Mouse (Mus musculus): ENCODE results near the gene Olfr543.

Olfr543 gene

GRCm38 (mm10) chr7:102481579-102481978, at the start of gene Olfr543:
TSS of gene Olfr543 (minus strand) at chr7:102481679.
- WGBS, result 96% methylated on average over 4 of the region's 4 CpGs

GRCm38 (mm10) chr7:102529052-102529451, 47.6 kb upstream of the Olfr543 start:
- 86% methylated on average over 1 of the region's 1 CpGs for WGBS

GRCm38 (mm10) chr7:102517051-102517335, 35.5 kb upstream of the Olfr543 start:
- WGBS, result 24% methylated on average over 2 of the region's 2 CpGs

- WGBS, result 52% methylated on average over 10 of the region's 10 CpGs
Observed at GRCm38 (mm10) chr7:102516261-102517050, 35.0 kb upstream of the Olfr543 start.

GRCm38 (mm10) chr7:102514144-102514543, 32.7 kb upstream of the Olfr543 start:
- 74% methylated on average over 4 of the region's 4 CpGs for WGBS

- 1% methylated on average over 54 of the region's 54 CpGs for WGBS
Observed at GRCm38 (mm10) chr7:102512814-102513435, 31.4 kb upstream of the Olfr543 start.

GRCm38 (mm10) chr7:102511927-102512326, 30.4 kb upstream of the Olfr543 start:
- WGBS, result 91% methylated on average over 10 of the region's 10 CpGs

GRCm38 (mm10) chr7:102509726-102510125, 28.2 kb upstream of the Olfr543 start:
- 76% methylated on average over 7 of the region's 7 CpGs for WGBS

- 90% methylated on average over 6 of the region's 6 CpGs for WGBS
Observed at GRCm38 (mm10) chr7:102508666-102509065, 27.2 kb upstream of the Olfr543 start.

GRCm38 (mm10) chr7:102508066-102508465, 26.6 kb upstream of the Olfr543 start:
- 91% methylated on average over 9 of the region's 9 CpGs for WGBS

GRCm38 (mm10) chr7:102506848-102507247, 25.4 kb upstream of the Olfr543 start:
- WGBS, result 44% methylated on average over 3 of the region's 3 CpGs

GRCm38 (mm10) chr7:102501986-102502385, 20.5 kb upstream of the Olfr543 start:
- WGBS, result 79% methylated on average over 5 of the region's 5 CpGs

- WGBS, result 75% methylated on average over 3 of the region's 3 CpGs
Observed at GRCm38 (mm10) chr7:102499473-102499872, 18.0 kb upstream of the Olfr543 start, which contains the start of gene Olfr545. TSS of gene Olfr545 (minus strand) at chr7:102499573.

GRCm38 (mm10) chr7:102494416-102494815, 12.9 kb upstream of the Olfr543 start:
- 64% methylated on average over 7 of the region's 7 CpGs for WGBS

GRCm38 (mm10) chr7:102488161-102488560, 6.7 kb upstream of the Olfr543 start, which contains the start of gene Olfr544:
TSS of gene Olfr544 (minus strand) at chr7:102488313.
- WGBS, result 43% methylated on average over 1 of the region's 1 CpGs

GRCm38 (mm10) chr7:102486105-102486504, 4.6 kb upstream of the Olfr543 start:
- 93% methylated on average over 1 of the region's 1 CpGs for WGBS

GRCm38 (mm10) chr7:102484766-102485165, 3.3 kb upstream of the Olfr543 start:
- 84% methylated on average over 8 of the region's 8 CpGs for WGBS

- 76% methylated on average over 2 of the region's 2 CpGs for WGBS
Observed at GRCm38 (mm10) chr7:102483665-102484064, 2.2 kb upstream of the Olfr543 start.

- 89% methylated on average over 4 of the region's 4 CpGs for WGBS
Observed at GRCm38 (mm10) chr7:102480821-102481220, 658 bp downstream of the Olfr543 start.

- 58% methylated on average over 5 of the region's 5 CpGs for WGBS
Observed at GRCm38 (mm10) chr7:102479368-102480078, 2.0 kb downstream of the Olfr543 start.

GRCm38 (mm10) chr7:102478926-102479325, 2.6 kb downstream of the Olfr543 start:
- 91% methylated on average over 3 of the region's 3 CpGs for WGBS

GRCm38 (mm10) chr7:102478425-102478824, 3.1 kb downstream of the Olfr543 start:
- 95% methylated on average over 4 of the region's 4 CpGs for WGBS

- WGBS, result 64% methylated on average over 11 of the region's 11 CpGs
Observed at GRCm38 (mm10) chr7:102477377-102477776, 4.1 kb downstream of the Olfr543 start.

Data from cerebral cortex, adult 2 months (tissue).